Mouse (Mus musculus): ENCODE data around the gene A930017K11Rik.

DNA sequence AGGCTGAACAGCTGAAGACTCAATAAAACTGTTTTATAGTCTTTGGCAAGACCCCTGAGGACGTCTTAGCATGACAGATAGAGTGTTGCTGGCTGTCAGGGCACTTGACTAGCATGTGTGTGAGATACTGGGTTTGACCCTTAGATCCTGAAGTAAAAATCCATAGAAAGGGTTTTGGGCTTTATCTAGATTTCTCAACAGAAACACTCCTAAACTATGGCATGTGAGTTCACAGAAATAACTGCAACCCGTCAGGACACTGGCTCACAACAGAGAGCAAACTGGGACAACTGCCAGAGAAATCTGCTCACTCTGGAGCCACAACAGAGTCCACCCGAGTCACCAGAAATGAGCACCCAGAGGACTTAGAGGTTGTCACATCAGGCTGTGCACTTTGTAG is 15.3 kb upstream of the A930017K11Rik start:
- no peak for TF ChIP-seq EP300 (IDR thresholded peaks at IDR 0.05; ENCODE audit: insufficient read depth, low read depth, low read length)
- TF ChIP-seq CTCF (IDR thresholded peaks at IDR 0.05) = no peak

All from heart, adult 2 months (tissue).